Mouse (Mus musculus): ENCODE results near the gene Opcml. TPM values are rescaled to one million over a fixed set of nuclear protein-coding genes. Genes with fewer than 3 reads are reported as not detected.

The Opcml gene
- polyA plus RNA-seq, 1 experiment, result 0.02 TPM

DNA sequence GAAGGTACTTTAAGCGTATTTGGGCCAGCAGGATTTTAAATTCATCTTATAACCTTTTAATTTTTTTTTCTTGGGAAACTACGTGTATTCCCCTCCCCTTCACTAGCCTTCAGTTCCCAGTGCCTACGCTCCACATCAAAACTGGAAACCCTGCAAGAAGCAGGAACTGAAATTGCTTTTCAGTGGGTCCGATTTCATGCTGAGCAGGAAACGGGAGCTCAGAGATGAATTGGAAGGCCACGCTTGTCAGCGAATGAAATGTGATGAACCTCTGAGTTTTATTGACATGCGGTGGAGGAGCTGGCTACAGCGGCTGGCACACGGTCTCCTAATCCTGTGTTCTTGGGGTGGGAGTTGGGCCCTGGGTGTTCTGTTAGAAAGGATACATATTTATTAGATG is 834.3 kb downstream of the Opcml start:
- Histone ChIP-seq H3K27ac (ENCODE audit: insufficient read depth, low read length) (no peak overlapping the region), H3K4me1 (ENCODE audit: control insufficient read depth, insufficient read depth, insufficient read length) (no peaks in the 10 kb centered on the region), H3K4me3 (ENCODE audit: extremely low read depth, insufficient read depth, insufficient read length) (no peak overlapping the region), H3K27me3 (ENCODE audit: control insufficient read depth, insufficient read depth, low read length) (no peaks in the 10 kb centered on the region), H3K36me3 (ENCODE audit: control insufficient read depth, insufficient read depth, low read length) (no peaks in the 10 kb centered on the region)
- WGBS, result 75% methylated on average over 10 of the region's 10 CpGs
- DNase-seq (ENCODE audit: low read depth in 1 of 2, low spot score in 2 of 2), result no peak
- TF ChIP-seq POLR2A (IDR thresholded peaks at IDR 0.05; ENCODE audit: low read depth, low read length) (no peak), CTCF (IDR thresholded peaks at IDR 0.05; ENCODE audit: extremely low read depth, insufficient read depth, insufficient read length, insufficient replicate concordance) (no peak)

DNA sequence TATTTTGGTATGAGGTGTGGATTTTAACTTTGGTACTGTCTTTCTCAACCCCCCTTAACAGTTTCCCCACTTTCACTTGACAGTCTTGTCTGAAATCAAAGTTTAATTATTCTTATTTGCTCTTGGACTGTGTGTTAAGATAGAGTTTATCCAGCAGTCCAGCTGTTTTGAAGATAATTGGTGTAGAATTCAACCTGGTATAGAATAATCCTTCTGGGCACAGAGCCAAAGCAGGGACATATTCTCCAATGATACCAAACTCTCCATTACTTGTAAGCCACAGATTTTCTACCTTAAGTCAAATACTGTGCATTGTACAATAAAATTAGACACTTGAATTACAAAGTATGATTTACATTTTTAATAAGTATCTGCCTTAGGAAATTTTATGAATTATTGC is 852.2 kb downstream of the Opcml start:
- no peak for TF ChIP-seq POLR2A (IDR thresholded peaks at IDR 0.05; ENCODE audit: low read depth, low read length)
- H3K4me3 ChIP-seq (ENCODE audit: extremely low read depth, insufficient read depth, insufficient read length), result no peak overlapping the region
- H3K36me3 ChIP-seq (ENCODE audit: control insufficient read depth, insufficient read depth, low read length), result no peaks in the 10 kb centered on the region
- no peaks in the 10 kb centered on the region for H3K27me3 ChIP-seq (ENCODE audit: control insufficient read depth, insufficient read depth, low read length)
- DNase-seq (ENCODE audit: low read depth in 1 of 2, low spot score in 2 of 2), result no peak
- H3K27ac ChIP-seq (ENCODE audit: insufficient read depth, low read length), result no peak overlapping the region
- H3K4me1 ChIP-seq (ENCODE audit: control insufficient read depth, insufficient read depth, insufficient read length), result no peaks in the 10 kb centered on the region

DNA sequence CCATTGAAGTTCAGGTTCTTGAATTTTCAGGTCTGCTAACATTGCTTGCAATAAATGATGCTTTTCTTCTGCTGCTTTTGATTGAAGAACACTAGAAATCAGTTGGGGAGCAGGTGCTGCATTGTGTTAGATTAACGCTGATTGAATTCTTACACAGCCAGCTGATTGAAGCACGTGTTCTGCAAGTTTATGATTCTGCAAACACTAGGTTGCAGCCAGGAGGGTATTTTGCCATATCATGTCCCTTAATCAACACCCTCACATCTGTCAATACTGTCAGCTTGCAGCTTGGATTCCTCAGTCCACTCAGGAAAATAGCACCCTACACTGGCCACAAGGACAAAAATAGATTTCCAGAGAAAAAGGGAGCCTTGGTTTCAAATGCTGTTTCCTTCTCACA is 853.5 kb downstream of the Opcml start:
- H3K27ac ChIP-seq (ENCODE audit: insufficient read depth, low read length), result no peak overlapping the region
- WGBS, result 80% methylated on average over 2 of the region's 2 CpGs
- H3K4me3 ChIP-seq (ENCODE audit: extremely low read depth, insufficient read depth, insufficient read length), result no peak overlapping the region
- H3K27me3 ChIP-seq (ENCODE audit: control insufficient read depth, insufficient read depth, low read length), result no peaks in the 10 kb centered on the region
- H3K4me1 ChIP-seq (ENCODE audit: control insufficient read depth, insufficient read depth, insufficient read length), result no peaks in the 10 kb centered on the region
- no peak for DNase-seq (ENCODE audit: low read depth in 1 of 2, low spot score in 2 of 2)
- TF ChIP-seq CTCF (IDR thresholded peaks at IDR 0.05; ENCODE audit: extremely low read depth, insufficient read depth, insufficient read length, insufficient replicate concordance), result no peak
- TF ChIP-seq POLR2A (IDR thresholded peaks at IDR 0.05; ENCODE audit: low read depth, low read length), result no peak
- H3K36me3 ChIP-seq (ENCODE audit: control insufficient read depth, insufficient read depth, low read length), result no peaks in the 10 kb centered on the region

GRCm38 (mm10) chr9:28650089-28650488 is 859.5 kb downstream of the Opcml start:
- H3K27me3 ChIP-seq (ENCODE audit: control insufficient read depth, insufficient read depth, low read length), result no peaks in the 10 kb centered on the region
- H3K27ac ChIP-seq (ENCODE audit: insufficient read depth, low read length), result no peak overlapping the region
- no peak overlapping the region for H3K4me3 ChIP-seq (ENCODE audit: extremely low read depth, insufficient read depth, insufficient read length)
- DNase-seq (ENCODE audit: low read depth in 1 of 2, low spot score in 2 of 2), result no peak
- 64% methylated on average over 4 of the region's 4 CpGs for WGBS
- H3K4me1 ChIP-seq (ENCODE audit: control insufficient read depth, insufficient read depth, insufficient read length), result no peaks in the 10 kb centered on the region
- TF ChIP-seq POLR2A (IDR thresholded peaks at IDR 0.05; ENCODE audit: low read depth, low read length), result no peak
- no peak for TF ChIP-seq CTCF (IDR thresholded peaks at IDR 0.05; ENCODE audit: extremely low read depth, insufficient read depth, insufficient read length, insufficient replicate concordance)
- H3K36me3 ChIP-seq (ENCODE audit: control insufficient read depth, insufficient read depth, low read length), result no peaks in the 10 kb centered on the region

- Histone ChIP-seq H3K36me3 (ENCODE audit: control insufficient read depth, insufficient read depth, low read length) (no peaks in the 10 kb centered on the region), H3K4me3 (ENCODE audit: extremely low read depth, insufficient read depth, insufficient read length) (no peak overlapping the region), H3K27ac (ENCODE audit: insufficient read depth, low read length) (no peak overlapping the region), H3K27me3 (ENCODE audit: control insufficient read depth, insufficient read depth, low read length) (no peaks in the 10 kb centered on the region), H3K4me1 (ENCODE audit: control insufficient read depth, insufficient read depth, insufficient read length) (no peaks in the 10 kb centered on the region; the same call in 1 of the 2 replicates)
- 84% methylated on average over 2 of the region's 2 CpGs for WGBS
- DNase-seq (ENCODE audit: low read depth in 1 of 2, low spot score in 2 of 2), result no peak
- TF ChIP-seq POLR2A (IDR thresholded peaks at IDR 0.05; ENCODE audit: low read depth, low read length), result no peak
- TF ChIP-seq CTCF (IDR thresholded peaks at IDR 0.05; ENCODE audit: extremely low read depth, insufficient read depth, insufficient read length, insufficient replicate concordance), result no peak
Observed at GRCm38 (mm10) chr9:28659996-28660395, 869.4 kb downstream of the Opcml start.

DNA sequence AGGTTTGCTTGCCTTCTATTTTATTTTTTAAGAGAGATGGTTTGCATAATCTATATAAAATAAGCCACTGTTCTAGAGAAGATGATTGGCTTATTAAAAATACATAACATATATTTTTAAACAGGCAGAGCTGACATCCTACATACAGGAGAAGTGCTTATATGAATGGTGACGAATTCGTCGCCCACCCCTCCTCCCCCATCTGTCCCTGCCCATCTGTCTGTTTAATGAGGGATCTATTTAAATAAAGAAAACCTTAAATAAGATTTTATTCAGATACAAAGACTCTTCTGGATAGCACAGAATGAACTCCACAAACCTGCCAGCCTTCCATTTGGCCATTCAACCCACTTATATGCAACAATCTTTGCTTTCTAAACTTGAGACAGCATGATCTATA is 872.3 kb downstream of the Opcml start:
- no peak for DNase-seq (ENCODE audit: low read depth in 1 of 2, low spot score in 2 of 2)
- H3K4me1 ChIP-seq (ENCODE audit: control insufficient read depth, insufficient read depth, insufficient read length), result no peaks in the 10 kb centered on the region; the same call in 1 of the 2 replicates
- TF ChIP-seq POLR2A (IDR thresholded peaks at IDR 0.05; ENCODE audit: low read depth, low read length), result no peak
- TF ChIP-seq CTCF (IDR thresholded peaks at IDR 0.05; ENCODE audit: extremely low read depth, insufficient read depth, insufficient read length, insufficient replicate concordance), result no peak
- H3K27ac ChIP-seq (ENCODE audit: insufficient read depth, low read length), result no peak overlapping the region
- 90% methylated on average over 3 of the region's 3 CpGs for WGBS
- H3K36me3 ChIP-seq (ENCODE audit: control insufficient read depth, insufficient read depth, low read length), result no peaks in the 10 kb centered on the region
- no peaks in the 10 kb centered on the region for H3K27me3 ChIP-seq (ENCODE audit: control insufficient read depth, insufficient read depth, low read length)
- H3K4me3 ChIP-seq (ENCODE audit: extremely low read depth, insufficient read depth, insufficient read length), result no peak overlapping the region

GRCm38 (mm10) chr9:28680309-28680708 is 889.7 kb downstream of the Opcml start:
- Histone ChIP-seq H3K27me3 (ENCODE audit: control insufficient read depth, insufficient read depth, low read length) (no peaks in the 10 kb centered on the region), H3K4me1 (ENCODE audit: control insufficient read depth, insufficient read depth, insufficient read length) (no peaks in the 10 kb centered on the region), H3K36me3 (ENCODE audit: control insufficient read depth, insufficient read depth, low read length) (no peaks in the 10 kb centered on the region), H3K4me3 (ENCODE audit: extremely low read depth, insufficient read depth, insufficient read length) (no peak overlapping the region), H3K27ac (ENCODE audit: insufficient read depth, low read length) (no peak overlapping the region)
- DNase-seq (ENCODE audit: low read depth in 1 of 2, low spot score in 2 of 2), result no peak
- WGBS, result 77% methylated on average over 1 of the region's 1 CpGs
- TF ChIP-seq POLR2A (IDR thresholded peaks at IDR 0.05; ENCODE audit: low read depth, low read length) (no peak), CTCF (IDR thresholded peaks at IDR 0.05; ENCODE audit: extremely low read depth, insufficient read depth, insufficient read length, insufficient replicate concordance) (no peak)

Data from spleen, adult 2 months (tissue).